Mouse (Mus musculus): ENCODE data around the gene Trim66. TPM values are rescaled to one million over a fixed set of nuclear protein-coding genes. Genes with fewer than 3 reads are reported as not detected.

Trim66 gene
- polyA plus RNA-seq, 1 experiment from 2014 or later: 0.13 TPM

DNA sequence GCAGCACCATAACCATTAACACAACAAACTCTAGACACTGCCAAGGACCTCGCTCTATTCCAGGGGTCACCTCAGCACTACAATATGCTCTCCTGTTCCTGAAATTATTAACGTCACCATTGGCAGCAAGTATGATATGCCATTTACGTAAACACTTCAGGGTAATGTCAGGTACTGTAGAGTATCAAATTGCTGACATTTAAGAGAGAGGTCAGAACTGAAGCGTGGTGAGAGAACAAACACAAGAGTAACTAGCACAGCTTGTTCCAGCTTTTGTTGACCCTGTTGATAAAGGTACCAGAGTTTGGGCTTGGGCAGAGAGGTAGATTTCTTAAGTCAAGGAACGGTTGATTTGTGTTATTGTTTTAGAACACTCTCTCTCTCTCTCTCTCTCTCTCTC, 65.2 kb downstream of the Trim66 start:
- H3K9me3 ChIP-seq (ENCODE audit: control insufficient read depth, low read length): no peaks in the 10 kb centered on the region
- no peak overlapping the region for H3K9ac ChIP-seq (ENCODE audit: low read length)
- peak; percentile 42; the same call in 1 of the 2 replicates for ATAC-seq (ENCODE audit: low read depth)
- no peak overlapping the region for H3K27ac ChIP-seq (ENCODE audit: low read length)
- H3K36me3 ChIP-seq (ENCODE audit: control insufficient read depth, insufficient read depth, low read length): no peaks in the 10 kb centered on the region
- no peak overlapping the region for H3K4me2 ChIP-seq (ENCODE audit: low read depth, low read length)
- WGBS: 36% methylated on average over 5 of the region's 5 CpGs
- H3K4me3 ChIP-seq (ENCODE audit: low read length): no peak overlapping the region
- peaks cover 20% of the 10 kb centered on the region for H3K27me3 ChIP-seq (ENCODE audit: control insufficient read depth, insufficient read depth, low read depth, low read length)
- H3K4me1 ChIP-seq (replicated peaks; ENCODE audit: control insufficient read depth, insufficient read depth, low read length): peaks cover 15% of the 10 kb centered on the region; the same call in 1 of the 2 replicates

GRCm38 (mm10) chr7:109440697-109441269, 67.2 kb downstream of the Trim66 start:
- Histone ChIP-seq H3K4me2 (ENCODE audit: low read depth, low read length) (no peak overlapping the region), H3K4me3 (ENCODE audit: low read length) (no peak overlapping the region), H3K27ac (ENCODE audit: low read length) (no peak overlapping the region), H3K36me3 (ENCODE audit: control insufficient read depth, insufficient read depth, low read length) (no peaks in the 10 kb centered on the region), H3K27me3 (ENCODE audit: control insufficient read depth, insufficient read depth, low read depth, low read length) (peaks cover 24% of the 10 kb centered on the region), H3K9ac (ENCODE audit: low read length) (no peak overlapping the region), H3K4me1 (replicated peaks; ENCODE audit: control insufficient read depth, insufficient read depth, low read length) (peaks cover 15% of the 10 kb centered on the region; the same call in 1 of the 2 replicates), H3K9me3 (ENCODE audit: control insufficient read depth, low read length) (no peaks in the 10 kb centered on the region)
- no peak for ATAC-seq (ENCODE audit: low read depth)
- WGBS: 75% methylated on average over 9 of the region's 9 CpGs

DNA sequence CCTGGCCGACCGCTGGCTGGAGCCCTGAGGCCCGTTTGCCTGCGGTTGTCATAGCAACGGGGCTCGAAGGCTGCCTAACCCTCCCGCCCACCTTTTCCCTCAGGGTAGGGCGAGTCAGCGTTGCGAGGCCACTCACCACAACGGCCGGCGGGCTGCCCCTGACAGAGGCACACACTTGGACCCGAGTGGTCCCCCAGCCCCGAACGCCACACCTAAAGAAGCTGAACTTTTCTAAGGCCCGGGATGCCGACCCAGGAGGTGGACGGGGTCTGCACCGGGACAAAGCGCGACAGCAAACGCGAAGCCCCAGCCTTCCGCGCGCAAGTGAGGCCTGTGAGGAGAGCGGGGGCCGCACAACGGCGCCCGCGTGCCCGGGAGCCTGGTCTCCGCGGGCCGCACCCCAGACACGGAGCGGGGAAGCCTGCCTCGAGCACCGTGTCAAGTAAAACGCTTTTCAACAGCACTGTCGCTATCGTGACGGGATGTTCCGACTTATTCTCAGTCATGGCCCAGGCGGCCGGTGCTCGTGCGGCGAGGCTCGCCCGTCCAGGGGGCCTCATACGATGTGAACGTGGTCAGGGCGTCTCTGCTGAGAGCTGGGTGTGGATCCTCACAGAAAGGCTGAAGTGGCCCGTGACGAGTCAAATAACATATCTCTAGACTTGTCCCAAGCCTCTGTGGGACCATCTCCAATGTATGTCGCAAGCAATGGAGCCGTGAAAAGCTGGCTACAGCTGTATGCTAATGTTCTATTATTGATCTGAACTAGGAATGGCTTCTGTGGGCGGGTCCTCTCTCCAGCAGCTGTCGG, 68.9 kb downstream of the Trim66 start, which contains the start of gene Stk33:
Gene Stk33 (minus strand): TSS at position 301 of the 811 bp plus-strand sequence.
- peak; percentile 79 for ATAC-seq (ENCODE audit: low read depth)
- H3K27ac ChIP-seq (ENCODE audit: low read length): no peak within 1 kb of the TSS; the same call in 1 of the 2 replicates
- H3K4me3 ChIP-seq (ENCODE audit: low read length): peak within 1 kb of the TSS; percentile 52
- H3K4me2 ChIP-seq (ENCODE audit: low read depth, low read length): peak within 1 kb of the TSS; percentile 90
- under 1% methylated on average over 62 of the region's 62 CpGs for WGBS
- peaks cover 15% of the 10 kb centered on the region; the same call in 1 of the 2 replicates for H3K4me1 ChIP-seq (replicated peaks; ENCODE audit: control insufficient read depth, insufficient read depth, low read length)
- H3K36me3 ChIP-seq (ENCODE audit: control insufficient read depth, insufficient read depth, low read length): no peaks in the 10 kb centered on the region
- H3K27me3 ChIP-seq (ENCODE audit: control insufficient read depth, insufficient read depth, low read depth, low read length): peaks cover 24% of the 10 kb centered on the region
- peak within 1 kb of the TSS; percentile 68 for H3K9ac ChIP-seq (ENCODE audit: low read length)
- H3K9me3 ChIP-seq (ENCODE audit: control insufficient read depth, low read length): no peaks in the 10 kb centered on the region

GRCm38 (mm10) chr7:109424422-109425159, 83.3 kb downstream of the Trim66 start:
- H3K4me1 ChIP-seq (replicated peaks; ENCODE audit: control insufficient read depth, insufficient read depth, low read length): no peaks in the 10 kb centered on the region
- no peak overlapping the region for H3K27ac ChIP-seq (ENCODE audit: low read length)
- H3K9me3 ChIP-seq (ENCODE audit: control insufficient read depth, low read length): no peaks in the 10 kb centered on the region
- no peak overlapping the region for H3K4me3 ChIP-seq (ENCODE audit: low read length)
- ATAC-seq (ENCODE audit: low read depth): no peak
- H3K9ac ChIP-seq (ENCODE audit: low read length): no peak overlapping the region
- no peak overlapping the region for H3K4me2 ChIP-seq (ENCODE audit: low read depth, low read length)
- 36% methylated on average over 3 of the region's 3 CpGs for WGBS
- H3K36me3 ChIP-seq (ENCODE audit: control insufficient read depth, insufficient read depth, low read length): no peaks in the 10 kb centered on the region
- no peaks in the 10 kb centered on the region for H3K27me3 ChIP-seq (ENCODE audit: control insufficient read depth, insufficient read depth, low read depth, low read length)

GRCm38 (mm10) chr7:109422803-109423202, 85.1 kb downstream of the Trim66 start:
- WGBS: 75% methylated on average over 8 of the region's 8 CpGs
- Histone ChIP-seq H3K4me3 (ENCODE audit: low read length) (no peak overlapping the region), H3K9ac (ENCODE audit: low read length) (no peak overlapping the region), H3K27ac (ENCODE audit: low read length) (no peak overlapping the region), H3K4me1 (replicated peaks; ENCODE audit: control insufficient read depth, insufficient read depth, low read length) (no peaks in the 10 kb centered on the region), H3K9me3 (ENCODE audit: control insufficient read depth, low read length) (no peaks in the 10 kb centered on the region), H3K27me3 (ENCODE audit: control insufficient read depth, insufficient read depth, low read depth, low read length) (no peaks in the 10 kb centered on the region), H3K4me2 (ENCODE audit: low read depth, low read length) (no peak overlapping the region), H3K36me3 (ENCODE audit: control insufficient read depth, insufficient read depth, low read length) (no peaks in the 10 kb centered on the region)
- no peak for ATAC-seq (ENCODE audit: low read depth)

- 64% methylated on average over 7 of the region's 7 CpGs for WGBS
- Histone ChIP-seq H3K4me1 (replicated peaks; ENCODE audit: control insufficient read depth, insufficient read depth, low read length) (no peaks in the 10 kb centered on the region), H3K9me3 (ENCODE audit: control insufficient read depth, low read length) (no peaks in the 10 kb centered on the region), H3K4me3 (ENCODE audit: low read length) (no peak overlapping the region), H3K4me2 (ENCODE audit: low read depth, low read length) (no peak overlapping the region), H3K36me3 (ENCODE audit: control insufficient read depth, insufficient read depth, low read length) (no peaks in the 10 kb centered on the region), H3K27ac (ENCODE audit: low read length) (no peak overlapping the region), H3K27me3 (ENCODE audit: control insufficient read depth, insufficient read depth, low read depth, low read length) (no peaks in the 10 kb centered on the region), H3K9ac (ENCODE audit: low read length) (no peak overlapping the region)
- no peak for ATAC-seq (ENCODE audit: low read depth)
Measured at GRCm38 (mm10) chr7:109405491-109405890, 102.4 kb downstream of the Trim66 start.

- no peak overlapping the region for H3K9ac ChIP-seq (ENCODE audit: low read length)
- H3K36me3 ChIP-seq (ENCODE audit: control insufficient read depth, insufficient read depth, low read length): no peaks in the 10 kb centered on the region
- H3K27me3 ChIP-seq (ENCODE audit: control insufficient read depth, insufficient read depth, low read depth, low read length): no peaks in the 10 kb centered on the region
- no peaks in the 10 kb centered on the region for H3K9me3 ChIP-seq (ENCODE audit: control insufficient read depth, low read length)
- no peak overlapping the region for H3K4me3 ChIP-seq (ENCODE audit: low read length)
- no peak for ATAC-seq (ENCODE audit: low read depth)
- H3K4me2 ChIP-seq (ENCODE audit: low read depth, low read length): no peak overlapping the region
- 47% methylated on average over 3 of the region's 3 CpGs for WGBS
- H3K4me1 ChIP-seq (replicated peaks; ENCODE audit: control insufficient read depth, insufficient read depth, low read length): no peaks in the 10 kb centered on the region
- H3K27ac ChIP-seq (ENCODE audit: low read length): no peak overlapping the region
Measured at GRCm38 (mm10) chr7:109399299-109399698, 108.6 kb downstream of the Trim66 start.

Measured in lung, embryonic 16.5 days (tissue).